Mouse (Mus musculus): ENCODE results near the gene Cfap126. TPM values are rescaled to one million over a fixed set of nuclear protein-coding genes. Genes with fewer than 3 reads are reported as not detected.

The Cfap126 gene
- polyA plus RNA-seq, 1 experiment from 2014 or later, result 32.2 TPM

GRCm38 (mm10) chr1:171116280-171116679, 2.6 kb downstream of the Cfap126 start:
- WGBS, result 40% methylated on average over 4 of the region's 4 CpGs
- Histone ChIP-seq H3K27ac (ENCODE audit: low read length) (no peak overlapping the region), H3K4me1 (ENCODE audit: insufficient read depth, low read depth, low read length) (no peaks in the 10 kb centered on the region; the same call in 1 of the 2 replicates), H3K4me3 (ENCODE audit: low read depth, low read length) (no peak overlapping the region), H3K9me3 (ENCODE audit: low read length) (no peaks in the 10 kb centered on the region), H3K9ac (replicated peaks; ENCODE audit: low read depth) (no peak overlapping the region), H3K27me3 (replicated peaks; ENCODE audit: insufficient read depth, low read length) (no peaks in the 10 kb centered on the region), H3K4me2 (replicated peaks; ENCODE audit: low read depth, low read length) (no peak overlapping the region), H3K36me3 (ENCODE audit: insufficient read depth, low read length) (no peaks in the 10 kb centered on the region)
- ATAC-seq (no peak), DNase-seq (ENCODE audit: low spot score) (no peak)
- no peak for TF ChIP-seq CTCF (IDR thresholded peaks at IDR 0.05)
- TF ChIP-seq EP300 (IDR thresholded peaks at IDR 0.05), result no peak

GRCm38 (mm10) chr1:171118269-171118684, 4.6 kb downstream of the Cfap126 start:
- TF ChIP-seq CTCF (IDR thresholded peaks at IDR 0.05) (peak; percentile 76), EP300 (IDR thresholded peaks at IDR 0.05) (no peak)
- DNase-seq (ENCODE audit: low spot score), result peak; percentile 88
- no peaks in the 10 kb centered on the region for H3K9me3 ChIP-seq (ENCODE audit: low read length)

GRCm38 (mm10) chr1:171118996-171119395, 5.3 kb downstream of the Cfap126 start:
- Histone ChIP-seq H3K4me3 (ENCODE audit: low read depth, low read length) (no peak overlapping the region), H3K27ac (ENCODE audit: low read length) (no peak overlapping the region), H3K36me3 (ENCODE audit: insufficient read depth, low read length) (no peaks in the 10 kb centered on the region), H3K4me1 (ENCODE audit: insufficient read depth, low read depth, low read length) (peaks cover 3% of the 10 kb centered on the region; the same call in 1 of the 2 replicates), H3K9me3 (ENCODE audit: low read length) (no peaks in the 10 kb centered on the region), H3K4me2 (replicated peaks; ENCODE audit: low read depth, low read length) (no peak overlapping the region), H3K9ac (replicated peaks; ENCODE audit: low read depth) (no peak overlapping the region), H3K27me3 (replicated peaks; ENCODE audit: insufficient read depth, low read length) (no peaks in the 10 kb centered on the region)
- TF ChIP-seq CTCF (IDR thresholded peaks at IDR 0.05) (no peak), EP300 (IDR thresholded peaks at IDR 0.05) (no peak)
- 82% methylated on average over 5 of the region's 5 CpGs for WGBS
- no peak for ATAC-seq
- no peak for DNase-seq (ENCODE audit: low spot score)

More at GRCm38 (mm10) chr1:171118269-171118684, 4.6 kb downstream of the Cfap126 start:
- ATAC-seq, result 0 out of 2 replicates have a peak, but pooled peaks have one; percentile 5
- no peak overlapping the region for H3K27ac ChIP-seq (ENCODE audit: low read length)
- WGBS, result 4% methylated on average over 4 of the region's 4 CpGs
- H3K27me3 ChIP-seq (replicated peaks; ENCODE audit: insufficient read depth, low read length), result no peaks in the 10 kb centered on the region
- no peak overlapping the region for H3K9ac ChIP-seq (replicated peaks; ENCODE audit: low read depth)
- H3K36me3 ChIP-seq (ENCODE audit: insufficient read depth, low read length), result no peaks in the 10 kb centered on the region
- H3K4me1 ChIP-seq (ENCODE audit: insufficient read depth, low read depth, low read length), result peaks cover 3% of the 10 kb centered on the region; the same call in 1 of the 2 replicates
- no peak overlapping the region for H3K4me3 ChIP-seq (ENCODE audit: low read depth, low read length)
- no peak overlapping the region for H3K4me2 ChIP-seq (replicated peaks; ENCODE audit: low read depth, low read length)

GRCm38 (mm10) chr1:171119405-171119804, 5.7 kb downstream of the Cfap126 start:
- H3K4me1 ChIP-seq (ENCODE audit: insufficient read depth, low read depth, low read length), result peaks cover 3% of the 10 kb centered on the region; the same call in 1 of the 2 replicates
- H3K9ac ChIP-seq (replicated peaks; ENCODE audit: low read depth), result no peak overlapping the region
- no peaks in the 10 kb centered on the region for H3K36me3 ChIP-seq (ENCODE audit: insufficient read depth, low read length)
- no peak overlapping the region for H3K27ac ChIP-seq (ENCODE audit: low read length)
- H3K4me3 ChIP-seq (ENCODE audit: low read depth, low read length), result no peak overlapping the region
- DNase-seq (ENCODE audit: low spot score) (no peak), ATAC-seq (no peak)
- TF ChIP-seq CTCF (IDR thresholded peaks at IDR 0.05), result no peak
- TF ChIP-seq EP300 (IDR thresholded peaks at IDR 0.05), result no peak
- no peak overlapping the region for H3K4me2 ChIP-seq (replicated peaks; ENCODE audit: low read depth, low read length)
- 81% methylated on average over 14 of the region's 14 CpGs for WGBS
- no peaks in the 10 kb centered on the region for H3K27me3 ChIP-seq (replicated peaks; ENCODE audit: insufficient read depth, low read length)
- H3K9me3 ChIP-seq (ENCODE audit: low read length), result no peaks in the 10 kb centered on the region

DNA sequence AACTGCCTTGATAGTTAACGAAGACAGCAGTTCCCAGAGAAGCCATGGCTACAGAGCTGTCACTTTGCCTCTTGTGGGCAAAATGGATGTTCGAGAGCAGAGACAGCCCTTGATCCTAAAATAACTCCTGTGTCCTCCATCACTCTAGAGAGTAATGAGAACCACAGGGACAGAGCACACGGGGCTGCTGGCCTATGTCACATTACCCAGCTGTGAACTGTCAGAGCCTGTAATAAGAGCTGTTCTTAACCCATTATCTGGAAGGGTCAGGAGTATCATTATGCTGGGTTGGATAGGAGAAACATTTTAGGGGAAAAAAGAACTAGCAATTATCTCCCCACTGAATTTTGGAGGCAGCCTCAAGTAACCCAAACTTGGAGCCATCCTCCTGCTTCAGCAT, 7.2 kb downstream of the Cfap126 start:
- Histone ChIP-seq H3K9ac (replicated peaks; ENCODE audit: low read depth) (no peak overlapping the region), H3K36me3 (ENCODE audit: insufficient read depth, low read length) (no peaks in the 10 kb centered on the region), H3K9me3 (ENCODE audit: low read length) (no peaks in the 10 kb centered on the region), H3K4me1 (ENCODE audit: insufficient read depth, low read depth, low read length) (peaks cover 3% of the 10 kb centered on the region; the same call in 1 of the 2 replicates), H3K27me3 (replicated peaks; ENCODE audit: insufficient read depth, low read length) (no peaks in the 10 kb centered on the region), H3K27ac (ENCODE audit: low read length) (no peak overlapping the region), H3K4me2 (replicated peaks; ENCODE audit: low read depth, low read length) (no peak overlapping the region), H3K4me3 (ENCODE audit: low read depth, low read length) (no peak overlapping the region)
- WGBS, result 42% methylated on average over 3 of the region's 3 CpGs
- ATAC-seq (no peak), DNase-seq (ENCODE audit: low spot score) (no peak)
- TF ChIP-seq EP300 (IDR thresholded peaks at IDR 0.05) (no peak), CTCF (IDR thresholded peaks at IDR 0.05) (no peak)

- Histone ChIP-seq H3K4me3 (ENCODE audit: low read depth, low read length) (no peak overlapping the region), H3K36me3 (ENCODE audit: insufficient read depth, low read length) (no peaks in the 10 kb centered on the region), H3K4me1 (ENCODE audit: insufficient read depth, low read depth, low read length) (peaks cover 3% of the 10 kb centered on the region; the same call in 1 of the 2 replicates), H3K9ac (replicated peaks; ENCODE audit: low read depth) (no peak overlapping the region), H3K9me3 (ENCODE audit: low read length) (no peaks in the 10 kb centered on the region), H3K27me3 (replicated peaks; ENCODE audit: insufficient read depth, low read length) (no peaks in the 10 kb centered on the region), H3K27ac (ENCODE audit: low read length) (no peak overlapping the region), H3K4me2 (replicated peaks; ENCODE audit: low read depth, low read length) (no peak overlapping the region)
- DNase-seq (ENCODE audit: low spot score), result no peak
- ATAC-seq, result peak; percentile 23; the same call in 1 of the 2 replicates
- TF ChIP-seq EP300 (IDR thresholded peaks at IDR 0.05), result no peak
- TF ChIP-seq CTCF (IDR thresholded peaks at IDR 0.05), result no peak
- WGBS, result 53% methylated on average over 5 of the region's 5 CpGs
Measured at GRCm38 (mm10) chr1:171121839-171122238, 8.1 kb downstream of the Cfap126 start.

Measured in lung, postnatal 0 days (tissue).